Mouse (Mus musculus): Measurements from ENCODE around the gene Wdtc1.

GRCm38 (mm10) chr4:133291255-133291654 is 62.0 kb downstream of the Wdtc1 start:
- TF ChIP-seq CTCF (IDR thresholded peaks at IDR 0.05; ENCODE audit: insufficient read depth, low read length) = no peak
- no peak for TF ChIP-seq POLR2A (IDR thresholded peaks at IDR 0.05; ENCODE audit: borderline replicate concordance, extremely low read depth, low read depth, low read length)
